Mouse (Mus musculus) MEL (cell line): ENCODE data around the gene 1700001O22Rik. TPM values are rescaled to one million over a fixed set of nuclear protein-coding genes. Genes with fewer than 3 reads are reported as not detected.

Experiments used
- DNase-seq: peaks from one replicate; pipeline ENCODE4 v3.0.0; 2011; ENCODE audit warnings: low read depth, low spot score
- H3K27ac ChIP-seq: 2 replicates; pipeline ENCODE4 v1.5.1; 2012; ENCODE audit warnings: low read depth, mild to moderate bottlenecking, control low read depth, low read length, moderate library complexity; ENCODE audit not compliant: control insufficient read depth
- H3K27me3 ChIP-seq, 2 experiments: fragments of 150-350 bp in 1 of 2; sonication (generic) in 1 of 2; 2 replicates each; pipeline ENCODE4 v1.6.1; 2012; ENCODE audit warnings: low read length in 2 of 2, mild to moderate bottlenecking in 2 of 2, improper control_type of control experiment in 1 of 2, moderate library complexity in 1 of 2; ENCODE audit not compliant: insufficient read depth in 2 of 2, control insufficient read depth in 1 of 2
- H3K36me3 ChIP-seq, 2 experiments: 2 replicates each; pipeline ENCODE4 v1.6.1; 2012 to 2014; ENCODE audit warnings: low read length in 2 of 2, improper control_type of control experiment in 1 of 2, inconsistent platforms in 1 of 2, mild to moderate bottlenecking in 1 of 2; ENCODE audit not compliant: insufficient read depth in 2 of 2, control insufficient read depth in 1 of 2
- H3K4me1 ChIP-seq, 2 experiments: fragments of 150-350 bp in 1 of 2; sonication (generic) in 1 of 2; 2 replicates each; pipeline ENCODE4 v1.6.1; 2012; ENCODE audit warnings: low read length in 2 of 2, improper control_type of control experiment in 1 of 2, mild to moderate bottlenecking in 1 of 2; ENCODE audit not compliant: insufficient read depth in 2 of 2, control insufficient read depth in 1 of 2
- H3K4me3 ChIP-seq, 2 experiments: fragments of 150-350 bp in 1 of 2; sonication (generic) in 1 of 2; 2 replicates each; pipeline ENCODE4 v1.5.1; 2012; ENCODE audit warnings: low read depth in 2 of 2, low read length in 2 of 2, mild to moderate bottlenecking in 2 of 2, moderate library complexity in 2 of 2, control low read depth in 1 of 2, improper control_type of control experiment in 1 of 2; ENCODE audit not compliant: control insufficient read depth in 1 of 2, insufficient read depth in 1 of 2
- H3K79me2 ChIP-seq: 2 replicates; pipeline ENCODE4 v1.6.1; 2012; ENCODE audit warnings: mild to moderate bottlenecking, low read length, moderate library complexity; ENCODE audit not compliant: control insufficient read depth, poor library complexity, insufficient read depth
- H3K9ac ChIP-seq: 2 replicates; pipeline ENCODE4 v1.6.1; 2012; ENCODE audit warnings: low read depth, mild to moderate bottlenecking, control low read depth, low read length, moderate library complexity; ENCODE audit not compliant: control insufficient read depth, poor library complexity, severe bottlenecking
- H3K9me3 ChIP-seq: fragments of 150-350 bp; sonication (generic); replicated peaks from 2 replicates; pipeline ENCODE4 v1.6.1; 2012; ENCODE audit warnings: mild to moderate bottlenecking, low read length, improper control_type of control experiment, moderate library complexity; ENCODE audit not compliant: insufficient read depth
- BHLHE40 ChIP-seq: IDR thresholded peaks from 2 replicates; pipeline ENCODE4 v1.6.1; 2012; ENCODE audit warnings: low read depth, mild to moderate bottlenecking, inconsistent platforms, low read length, improper control_type of control experiment, borderline replicate concordance
- CHD1 ChIP-seq: IDR thresholded peaks from 2 replicates; pipeline ENCODE4 v1.6.1; 2012; ENCODE audit warnings: low read depth, mild to moderate bottlenecking, inconsistent platforms, low read length, improper control_type of control experiment
- CHD2 ChIP-seq: IDR thresholded peaks from 2 replicates; pipeline ENCODE4 v1.6.1; 2011; ENCODE audit warnings: low read length, improper control_type of control experiment
- CTCF ChIP-seq, 3 experiments: IDR thresholded peaks in 2 of 3; conservative IDR thresholded peaks in 1 of 3; 2 replicates each; pipeline ENCODE4 v1.5.1; 2011 to 2012; ENCODE audit warnings: low read length in 3 of 3, low read depth in 2 of 3, mild to moderate bottlenecking in 2 of 3, improper control_type of control experiment in 1 of 3, inconsistent platforms in 1 of 3, mixed read lengths in 1 of 3, moderate library complexity in 1 of 3; ENCODE audit not compliant: control insufficient read depth in 1 of 3, insufficient read depth in 1 of 3, poor library complexity in 1 of 3, severe bottlenecking in 1 of 3
- E2F4 ChIP-seq: IDR thresholded peaks from 2 replicates; pipeline ENCODE4 v1.6.1; 2011; ENCODE audit warnings: low read depth, low read length, improper control_type of control experiment, borderline replicate concordance
- ELF1 ChIP-seq: IDR thresholded peaks from 2 replicates; pipeline ENCODE4 v1.6.1; 2014; ENCODE audit warnings: low read depth, mild to moderate bottlenecking, inconsistent platforms, low read length, improper control_type of control experiment, moderate library complexity
- EP300 ChIP-seq, 2 experiments: IDR thresholded peaks; 2 replicates each; pipeline ENCODE4 v1.6.1; 2011; ENCODE audit warnings: improper control_type of control experiment in 2 of 2, low read length in 2 of 2, low read depth in 1 of 2, mild to moderate bottlenecking in 1 of 2
- KAT2A ChIP-seq: conservative IDR thresholded peaks from 2 replicates; pipeline ENCODE4 v1.6.1; 2012; ENCODE audit warnings: low read depth, low read length, improper control_type of control experiment, inconsistent platforms
- MAFK ChIP-seq: IDR thresholded peaks from 2 replicates; pipeline ENCODE4 v1.6.1; 2011; ENCODE audit warnings: low read depth, mild to moderate bottlenecking, low read length, improper control_type of control experiment, borderline replicate concordance
- MAZ ChIP-seq: IDR thresholded peaks from 2 replicates; pipeline ENCODE4 v1.6.1; 2012; ENCODE audit warnings: low read depth, mild to moderate bottlenecking, inconsistent platforms, low read length, improper control_type of control experiment
- MEF2A ChIP-seq: IDR thresholded peaks from 2 replicates; pipeline ENCODE4 v1.6.1; 2014; ENCODE audit warnings: low read depth, mild to moderate bottlenecking, inconsistent platforms, low read length, improper control_type of control experiment; ENCODE audit not compliant: poor library complexity, insufficient replicate concordance, severe bottlenecking; ENCODE audit errors: extremely low read depth
- MXI1 ChIP-seq: IDR thresholded peaks from 2 replicates; pipeline ENCODE4 v1.6.1; 2011; ENCODE audit warnings: mild to moderate bottlenecking, low read depth, low read length, improper control_type of control experiment
- NELFE ChIP-seq: IDR thresholded peaks from 2 replicates; pipeline ENCODE4 v1.6.1; 2011; ENCODE audit warnings: low read depth, low read length, improper control_type of control experiment
- NRF1 ChIP-seq: IDR thresholded peaks from 2 replicates; pipeline ENCODE4 v1.6.1; 2014; ENCODE audit warnings: low read depth, mild to moderate bottlenecking, inconsistent platforms, low read length, improper control_type of control experiment, moderate library complexity; ENCODE audit not compliant: poor library complexity, insufficient read depth, severe bottlenecking
- POLR2AphosphoS2 ChIP-seq: IDR thresholded peaks from 2 replicates; pipeline ENCODE4 v1.6.1; 2011; ENCODE audit warnings: low read length, improper control_type of control experiment
- POLR2AphosphoS5 ChIP-seq: IDR thresholded peaks from 2 replicates; pipeline ENCODE4 v1.6.1; 2012; ENCODE audit warnings: low read depth, borderline replicate concordance, mild to moderate bottlenecking, inconsistent platforms, low read length, moderate library complexity, mixed read lengths
- RAD21 ChIP-seq: IDR thresholded peaks from 2 replicates; pipeline ENCODE4 v1.6.1; 2011; ENCODE audit warnings: mild to moderate bottlenecking, low read depth, low read length, improper control_type of control experiment
- RCOR1 ChIP-seq: IDR thresholded peaks from 2 replicates; pipeline ENCODE4 v1.6.1; 2012; ENCODE audit warnings: low read depth, mild to moderate bottlenecking, inconsistent platforms, low read length, improper control_type of control experiment
- SMC3 ChIP-seq: IDR thresholded peaks from 2 replicates; pipeline ENCODE4 v1.6.1; 2011; ENCODE audit warnings: low read depth, low read length, improper control_type of control experiment
- TAL1 ChIP-seq: IDR thresholded peaks from 2 replicates; pipeline ENCODE4 v1.6.1; 2012; ENCODE audit warnings: mild to moderate bottlenecking, inconsistent platforms, low read length, moderate library complexity, mixed read lengths
- TBP ChIP-seq: IDR thresholded peaks from 2 replicates; pipeline ENCODE4 v1.8.0; 2011; ENCODE audit warnings: low read depth, low read length, improper control_type of control experiment
- ZC3H11A ChIP-seq: IDR thresholded peaks from 2 replicates; pipeline ENCODE4 v1.6.1; 2012; ENCODE audit warnings: low read depth, mild to moderate bottlenecking, inconsistent platforms, low read length, improper control_type of control experiment
- ZKSCAN1 ChIP-seq: IDR thresholded peaks from 2 replicates; pipeline ENCODE4 v1.6.1; 2012; ENCODE audit warnings: low read depth, mild to moderate bottlenecking, inconsistent platforms, low read length, improper control_type of control experiment, moderate library complexity
- ZNF384 ChIP-seq: IDR thresholded peaks from 2 replicates; pipeline ENCODE4 v1.6.1; 2012; ENCODE audit warnings: low read depth, mild to moderate bottlenecking, inconsistent platforms, low read length, improper control_type of control experiment
- polyA plus RNA-seq, 2 experiments: library from polyadenylated mRNA; stranded (reverse) in 1 of 2; unstranded in 1 of 2; fragments of >175 nt in 1 of 2; fragments of >200 nt in 1 of 2; gene quantifications; 2 replicates each; pipeline versions ENCODE4 v1.2.1 to v1.2.4; 2012; ENCODE audit warnings: low replicate concordance in 2 of 2, low read depth in 1 of 2; ENCODE audit not compliant: insufficient read length in 2 of 2, insufficient read depth in 1 of 2, missing spikeins in 1 of 2
- total RNA-seq: library from RNA; depleted of rRNA; stranded (reverse); fragments of 300-350 nt; gene quantifications from 2 replicates; pipeline ENCODE4 v1.2.3, GENCODE M21; 2012

1700001O22Rik gene
- total and polyA plus RNA-seq, 3 experiments: 0.50 to 1.8 TPM; not detected in 1

GRCm38 (mm10) chr2:30755985-30756765, 47.3 kb downstream of the 1700001O22Rik start:
- Histone ChIP-seq H3K4me1 (peaks cover 0 to 12% of the 10 kb centered on the region in 2 experiments; a peak in 2 of 4 replicates), H3K27me3 (no peaks in the 10 kb centered on the region; a peak in 2 of 4 replicates), H3K79me2 (no peaks in the 10 kb centered on the region), H3K4me3 (no peak overlapping the region), H3K27ac (no peak overlapping the region), H3K9ac (no peak overlapping the region), H3K9me3 (no peaks in the 10 kb centered on the region), H3K36me3 (no peaks in the 10 kb centered on the region)
- peak; percentile 58 for DNase-seq
- TF ChIP-seq POLR2AphosphoS2 (no peak), E2F4 (no peak), CHD2 (no peak), ZNF384 (no peak), EP300 (IDR thresholded peaks at IDR 0.05; ENCODE audit: low read depth in 1 of 2, low read length in 2 of 2) (no peak), TBP (no peak), MEF2A (no peak), POLR2AphosphoS5 (no peak), BHLHE40 (no peak), NRF1 (no peak), RAD21 (peak; percentile 79), ELF1 (no peak), CTCF (IDR thresholded peaks at IDR 0.05 in 2 of 3, conservative IDR thresholded peaks at IDR 0.05 in 1 of 3; ENCODE audit: control insufficient read depth in 1 of 3, insufficient read depth in 1 of 3, low read depth in 2 of 3, low read length in 3 of 3, poor library complexity in 1 of 3, severe bottlenecking in 1 of 3) (peak; percentile 67 to 73 (median 70)), ZC3H11A (peak; percentile 70), RCOR1 (no peak), MXI1 (no peak), TAL1 (no peak), ZKSCAN1 (no peak), CHD1 (no peak), MAZ (no peak), NELFE (no peak), MAFK (no peak), KAT2A (no peak), SMC3 (peak; percentile 69)
